Mouse (Mus musculus): ENCODE measurements at regions not wholly inside any gene's neighbourhood (a gene's known extent, or its start where the extent isn't known, plus 50 kb on each side); places are given as distances from the start of the nearest gene placed in this dataset.
A peak's percentile ranks its signal among the peaks of the same experiment; 100 is the strongest.

DNA sequence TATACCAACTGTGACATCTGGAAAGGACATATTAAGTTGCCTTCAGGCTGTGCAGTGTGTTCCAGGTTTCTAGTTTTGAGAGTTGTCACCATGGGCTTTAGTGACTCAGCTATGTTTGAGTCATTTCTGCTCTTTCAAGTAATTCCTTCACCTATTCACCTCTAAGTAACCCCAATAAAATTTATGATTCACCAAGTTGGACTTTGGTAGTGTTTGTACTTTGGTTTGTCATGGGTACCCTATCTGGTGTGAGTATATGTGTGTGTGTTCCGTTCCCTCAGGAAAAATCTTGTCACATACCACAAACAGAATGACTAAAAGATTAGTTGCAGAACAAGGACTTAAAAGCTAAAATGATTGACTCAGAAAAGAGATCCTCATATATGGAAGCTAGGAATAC, 76.8 kb upstream of the Crbn start:
- DNase-seq (ENCODE audit: low read depth, low spot score), result no peak

DNA sequence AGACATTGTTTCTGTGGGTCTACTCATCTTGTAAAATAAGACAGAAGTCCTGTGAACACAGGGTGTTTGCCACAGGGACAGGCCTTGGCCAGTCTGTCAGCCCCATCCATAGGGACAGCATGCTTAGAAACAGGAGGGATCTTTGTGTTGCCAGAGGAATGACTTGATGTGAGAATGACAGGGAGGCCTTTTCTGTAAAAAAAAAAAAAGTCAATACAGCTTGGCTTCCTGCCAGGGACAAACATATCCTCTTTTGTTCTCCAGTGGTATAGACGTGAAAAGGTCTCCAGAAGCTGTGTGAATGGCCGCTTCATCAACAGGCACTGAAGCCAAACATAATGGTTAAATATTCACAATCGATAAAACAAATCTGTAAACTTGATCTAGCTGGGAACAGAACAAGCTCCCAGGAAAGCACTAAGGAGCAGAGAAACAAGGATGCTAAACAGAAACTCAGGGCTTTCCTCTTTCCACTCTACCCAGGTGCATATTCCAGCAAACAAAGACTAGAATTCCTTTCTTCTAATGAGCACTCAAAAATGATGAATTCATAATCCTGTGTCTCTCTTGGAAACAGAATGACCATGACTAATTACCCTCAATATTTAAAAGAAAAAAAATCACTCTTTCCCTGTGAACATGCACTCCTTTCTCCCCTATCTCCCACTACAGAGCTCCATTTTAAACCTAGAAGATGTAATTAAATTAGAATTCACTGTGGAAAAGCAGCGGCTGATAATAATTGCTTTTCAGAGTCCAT, 92.2 kb upstream of the Crbn start:
- peak; percentile 39 for DNase-seq (ENCODE audit: low read depth, low spot score)

- DNase-seq (ENCODE audit: low read depth, low spot score), result no peak
Observed at GRCm38 (mm10) chr6:106892639-106892934, 92.7 kb upstream of the Crbn start.

DNA sequence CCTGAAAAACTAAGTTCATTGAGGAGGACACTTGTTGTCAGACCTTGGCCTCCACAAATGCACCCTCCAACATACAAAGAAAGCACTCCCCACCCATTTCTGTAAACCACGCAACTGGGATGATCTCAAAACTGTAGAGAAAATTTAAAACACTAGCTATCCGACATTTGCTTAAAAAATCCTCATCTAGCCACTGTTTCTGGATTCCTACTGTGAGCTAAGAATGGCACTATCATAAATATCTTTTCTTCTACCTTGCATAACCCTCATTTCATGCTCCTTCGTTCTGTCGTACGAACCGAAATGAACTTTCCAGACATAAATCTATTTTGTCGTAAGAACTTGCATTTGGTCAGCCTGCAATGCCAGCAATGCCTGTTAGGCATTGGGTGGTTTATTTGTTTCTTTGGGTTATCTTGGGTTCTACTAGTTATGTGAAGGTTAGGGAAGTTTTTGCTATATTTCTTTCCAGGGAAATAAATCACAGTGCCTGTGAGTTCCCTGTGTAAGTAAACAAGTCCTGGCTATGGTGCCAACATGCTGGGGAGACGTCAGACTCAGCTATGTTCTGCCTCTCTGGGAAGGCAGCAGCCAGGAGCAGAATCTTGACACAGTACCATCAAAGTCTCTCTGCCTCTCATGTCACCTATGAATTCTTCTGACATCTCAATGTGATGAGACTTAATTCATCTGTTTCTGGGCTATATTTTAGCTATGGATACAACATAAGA, 104.2 kb upstream of the Crbn start:
- DNase-seq (ENCODE audit: low read depth, low spot score), result no peak

DNA sequence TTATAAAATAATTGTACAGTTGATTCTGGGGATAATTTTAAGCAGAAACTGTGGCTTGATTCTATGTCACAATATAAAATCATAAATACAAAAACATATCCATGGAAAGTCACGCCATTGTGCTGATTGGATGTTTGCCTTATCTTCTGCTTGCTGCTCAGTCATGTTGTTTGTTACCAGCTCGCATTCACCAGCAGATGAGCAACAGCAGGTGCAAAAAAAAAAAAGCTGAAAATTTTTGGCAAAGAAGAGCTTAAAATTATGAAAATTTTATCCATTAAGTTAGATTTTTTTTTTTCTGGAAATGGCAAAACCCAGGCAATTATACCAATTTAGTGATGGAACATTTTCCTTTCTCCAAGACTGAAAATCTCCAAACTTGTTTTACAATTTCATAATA, 115.2 kb upstream of the Crbn start:
- DNase-seq (ENCODE audit: low read depth, low spot score), result peak; percentile 36

- peak; percentile 59 for DNase-seq (ENCODE audit: low read depth, low spot score)
Observed at GRCm38 (mm10) chr6:106916683-106917289, 116.9 kb upstream of the Crbn start.

GRCm38 (mm10) chr6:106920951-106921350, 121.1 kb upstream of the Crbn start:
- peak; percentile 96 for DNase-seq (ENCODE audit: low read depth, low spot score)

- no peak for DNase-seq (ENCODE audit: low read depth, low spot score)
Observed at GRCm38 (mm10) chr6:106925486-106925885, 125.6 kb upstream of the Crbn start.

- DNase-seq (ENCODE audit: low read depth, low spot score), result no peak
Observed at GRCm38 (mm10) chr6:106933584-106933983, 133.7 kb upstream of the Crbn start.

GRCm38 (mm10) chr6:106946227-106946927, 146.5 kb upstream of the Crbn start:
- DNase-seq (ENCODE audit: low read depth, low spot score), result no peak

DNA sequence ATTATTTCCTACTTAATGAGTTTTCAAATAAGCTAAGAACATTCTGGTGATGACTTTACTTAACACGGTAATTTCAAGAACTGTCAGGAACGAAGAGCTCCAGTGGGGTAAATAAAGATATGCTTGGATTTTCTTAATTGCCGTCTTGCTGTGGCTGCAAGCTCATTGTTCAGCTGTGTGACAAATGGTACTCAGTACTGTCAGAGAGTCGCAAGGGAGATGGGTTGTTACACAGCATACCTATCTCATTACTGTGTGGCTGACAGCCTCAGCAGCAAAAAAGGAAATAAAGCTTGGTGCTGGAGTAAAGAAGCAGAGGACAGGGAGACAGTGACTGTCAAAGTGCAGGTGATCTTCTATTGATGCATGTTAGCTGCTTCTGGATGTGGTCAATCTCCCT, 151.0 kb upstream of the Crbn start:
- DNase-seq (ENCODE audit: low read depth, low spot score), result peak; percentile 23

DNA sequence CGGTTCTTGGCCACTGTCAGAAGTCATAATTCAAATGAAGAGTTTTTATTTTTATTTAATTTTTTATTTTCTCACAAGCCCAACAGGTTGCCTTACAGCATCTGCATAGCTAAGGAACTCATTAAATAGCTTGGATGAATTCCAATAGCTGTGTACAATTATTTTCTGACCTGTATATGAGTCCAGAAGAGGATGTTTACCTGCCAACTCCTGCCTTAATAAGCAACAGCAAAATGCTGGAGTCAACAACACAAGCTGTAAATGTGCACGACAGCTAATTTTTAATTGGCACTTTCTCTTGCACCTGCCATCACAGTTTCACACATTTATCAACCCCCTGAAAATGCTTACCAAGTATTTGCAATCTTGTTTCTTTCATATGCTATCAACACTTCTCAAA, 161.4 kb upstream of the Crbn start:
- peak; percentile 11 for DNase-seq (ENCODE audit: low read depth, low spot score)

DNA sequence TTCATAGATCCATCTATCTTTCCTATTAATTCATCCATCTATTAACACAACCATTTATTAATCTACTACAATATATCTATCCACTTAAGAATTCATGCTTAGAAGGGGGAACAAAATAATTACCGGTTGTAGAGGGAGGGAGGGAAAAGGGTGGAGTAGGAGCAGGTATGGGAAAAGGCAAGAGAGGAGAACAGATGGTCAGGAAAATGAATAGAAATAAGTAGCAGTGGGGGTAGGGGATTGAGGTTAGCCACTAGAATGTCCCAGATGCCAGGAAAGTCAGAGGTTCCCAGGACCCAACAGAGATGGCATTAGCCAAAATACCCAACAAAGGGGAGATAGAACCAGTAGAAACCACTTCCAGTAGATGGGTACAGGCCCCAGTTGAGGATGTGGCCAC, 164.5 kb upstream of the Crbn start:
- peak; percentile 37 for DNase-seq (ENCODE audit: low read depth, low spot score)

DNA sequence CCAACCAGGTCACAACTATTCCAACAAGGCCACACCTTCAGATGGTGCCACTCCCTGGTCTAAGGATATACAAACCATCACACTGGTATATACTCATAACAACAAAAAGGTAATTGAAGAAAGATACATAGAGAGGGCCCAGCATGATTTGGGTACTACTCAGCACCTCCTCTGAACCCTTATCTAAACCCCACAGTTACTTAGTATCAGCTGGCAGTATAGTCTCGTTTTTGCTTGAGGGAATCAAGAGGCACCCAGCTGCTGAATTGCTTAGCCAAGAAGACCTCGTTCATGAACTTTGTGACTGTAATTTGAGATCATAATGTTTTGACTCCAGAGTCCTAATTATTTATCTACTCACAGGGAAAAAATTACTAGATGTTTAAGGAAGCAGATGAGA, 175.6 kb upstream of the Crbn start:
- no peak for DNase-seq (ENCODE audit: low read depth, low spot score)

DNA sequence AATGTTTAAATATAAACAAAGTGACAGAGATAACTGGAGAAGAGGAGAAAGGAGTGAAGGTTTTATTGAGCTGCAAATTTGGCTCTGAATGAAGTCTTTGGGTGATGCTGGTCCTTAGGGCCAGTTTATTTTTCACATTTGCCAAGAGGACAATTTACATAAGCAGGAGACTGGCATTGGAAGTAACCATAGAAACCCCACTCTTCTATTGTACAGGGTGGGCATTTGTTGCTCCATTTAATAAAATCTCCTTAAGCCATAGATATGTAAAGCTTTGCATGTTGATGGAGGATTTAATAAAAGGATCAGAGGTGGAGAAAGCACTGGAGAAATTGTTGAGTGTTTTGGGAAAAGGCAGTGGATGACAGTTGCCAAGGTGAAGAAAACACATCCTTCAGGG, 178.8 kb upstream of the Crbn start:
- no peak for DNase-seq (ENCODE audit: low read depth, low spot score)

DNA sequence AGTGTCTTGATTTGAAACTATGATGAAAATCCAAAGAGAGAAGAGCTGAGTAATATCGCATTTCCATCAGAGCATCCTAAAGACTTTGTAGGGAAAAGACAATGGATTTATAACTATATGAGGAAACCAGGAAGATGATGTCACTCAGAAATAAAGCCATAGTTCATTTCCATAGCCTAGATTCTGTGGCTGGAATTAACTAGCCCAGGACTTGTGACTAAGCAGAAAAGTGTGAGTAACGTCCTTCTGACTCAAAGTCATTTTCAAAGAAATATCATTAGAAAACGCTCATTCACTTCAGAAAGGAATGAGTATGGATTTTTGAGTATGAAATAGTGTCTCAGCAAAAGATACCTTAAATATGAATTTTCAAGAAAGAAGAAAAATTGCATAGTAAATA, 179.9 kb upstream of the Crbn start:
- DNase-seq (ENCODE audit: low read depth, low spot score), result peak; percentile 24

DNA sequence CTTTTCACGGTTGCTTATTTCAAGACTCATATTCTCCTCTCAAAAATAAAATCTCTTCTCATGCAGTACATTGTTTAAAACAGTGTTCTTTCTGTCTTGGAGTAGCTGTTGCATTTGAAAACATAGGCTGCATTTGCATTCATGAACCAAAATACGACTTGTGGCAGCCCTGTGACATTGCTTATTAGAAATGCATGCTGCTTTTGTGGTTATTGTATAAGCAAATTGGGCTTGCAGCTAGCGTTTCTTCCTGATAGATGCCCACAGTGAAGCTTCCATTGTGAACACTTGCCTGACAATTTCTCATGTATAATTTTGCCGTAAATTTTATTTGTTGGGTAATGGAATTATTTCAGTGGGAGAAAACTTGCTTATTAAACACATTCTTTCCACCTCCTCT, 180.3 kb upstream of the Crbn start:
- DNase-seq (ENCODE audit: low read depth, low spot score), result no peak

GRCm38 (mm10) chr6:106981232-106981631, 181.4 kb upstream of the Crbn start:
- no peak for DNase-seq (ENCODE audit: low read depth, low spot score)

GRCm38 (mm10) chr6:106985132-106985801, 185.4 kb upstream of the Crbn start:
- peak; percentile 45 for DNase-seq (ENCODE audit: low read depth, low spot score)

DNA sequence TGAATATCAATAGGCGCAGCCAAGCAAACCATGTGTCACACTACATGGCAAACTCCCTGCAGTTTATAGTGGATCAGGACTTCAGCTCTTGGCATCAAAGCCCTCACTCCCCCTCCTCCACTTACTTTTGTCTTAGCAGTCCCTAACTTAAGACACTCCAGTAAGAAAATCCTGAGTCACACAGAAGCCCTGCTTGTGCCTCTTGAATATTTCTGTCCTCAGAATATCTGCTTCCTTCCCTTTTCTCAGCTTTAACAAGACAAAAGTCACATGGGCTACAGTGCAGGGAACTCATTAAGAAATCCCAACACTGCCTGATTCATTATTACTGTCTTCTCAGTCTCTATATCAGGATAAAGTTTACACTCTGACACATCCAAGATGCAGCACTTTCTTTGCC, 191.7 kb upstream of the Crbn start:
- peak; percentile 34 for DNase-seq (ENCODE audit: low read depth, low spot score)

GRCm38 (mm10) chr6:107004406-107005120, 204.7 kb upstream of the Crbn start:
- DNase-seq (ENCODE audit: low read depth, low spot score), result no peak

All from brain, adult 2 months (tissue).